Mouse (Mus musculus): ENCODE measurements around the gene Fxn. TPM values are rescaled to one million over a fixed set of nuclear protein-coding genes. Genes with fewer than 3 reads are reported as not detected.

The Fxn gene
- polyA plus RNA-seq, 1 experiment from 2014 or later: 37.0 TPM

GRCm38 (mm10) chr19:24214939-24215338 is 65.5 kb downstream of the Fxn start:
- H3K27me3 ChIP-seq (ENCODE audit: control insufficient read depth, insufficient read depth, low read length): no peaks in the 10 kb centered on the region
- no peak overlapping the region for H3K9ac ChIP-seq
- no peak overlapping the region for H3K4me3 ChIP-seq (replicated peaks; ENCODE audit: low read length)
- 92% methylated on average over 7 of the region's 7 CpGs for WGBS
- no peaks in the 10 kb centered on the region for H3K36me3 ChIP-seq (replicated peaks; ENCODE audit: control insufficient read depth, insufficient read depth)
- no peaks in the 10 kb centered on the region for H3K9me3 ChIP-seq (ENCODE audit: control insufficient read depth, low read length)
- no peak overlapping the region for H3K27ac ChIP-seq
- DNase-seq (ENCODE audit: low spot score) (no peak), ATAC-seq (ENCODE audit: low FRiP score) (no peak)
- no peak overlapping the region for H3K4me2 ChIP-seq (replicated peaks)
- H3K4me1 ChIP-seq (replicated peaks; ENCODE audit: control insufficient read depth, insufficient read depth, low read length): no peaks in the 10 kb centered on the region

DNA sequence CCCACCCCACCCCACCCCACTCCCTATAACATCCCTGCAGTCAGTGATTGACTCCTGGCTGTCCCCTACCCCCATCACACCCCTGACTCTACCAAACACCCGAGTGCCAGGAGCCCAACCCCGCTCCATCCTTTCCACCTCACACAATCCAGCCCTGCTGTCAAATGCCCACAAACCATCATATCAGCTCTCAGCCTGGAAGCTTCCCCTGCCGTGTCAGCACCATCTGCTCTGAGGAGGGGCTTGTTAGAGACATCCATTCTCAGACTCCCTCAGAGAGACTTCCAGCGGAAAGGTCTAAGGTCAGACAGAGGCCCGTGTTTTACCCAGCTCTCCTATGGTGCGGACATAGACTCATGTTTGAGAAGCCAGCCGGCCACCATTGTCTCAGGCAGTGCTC is 67.1 kb downstream of the Fxn start:
- Histone ChIP-seq H3K4me3 (replicated peaks; ENCODE audit: low read length) (no peak overlapping the region), H3K27ac (no peak overlapping the region), H3K27me3 (ENCODE audit: control insufficient read depth, insufficient read depth, low read length) (no peaks in the 10 kb centered on the region), H3K36me3 (replicated peaks; ENCODE audit: control insufficient read depth, insufficient read depth) (no peaks in the 10 kb centered on the region), H3K9me3 (ENCODE audit: control insufficient read depth, low read length) (no peaks in the 10 kb centered on the region), H3K4me2 (replicated peaks) (no peak overlapping the region), H3K4me1 (replicated peaks; ENCODE audit: control insufficient read depth, insufficient read depth, low read length) (no peaks in the 10 kb centered on the region), H3K9ac (no peak overlapping the region)
- 0 out of 2 replicates have a peak, but pooled peaks have one; percentile 17 for ATAC-seq (ENCODE audit: low FRiP score)
- WGBS: 38% methylated on average over 7 of the region's 7 CpGs
- no peak for DNase-seq (ENCODE audit: low spot score)

DNA sequence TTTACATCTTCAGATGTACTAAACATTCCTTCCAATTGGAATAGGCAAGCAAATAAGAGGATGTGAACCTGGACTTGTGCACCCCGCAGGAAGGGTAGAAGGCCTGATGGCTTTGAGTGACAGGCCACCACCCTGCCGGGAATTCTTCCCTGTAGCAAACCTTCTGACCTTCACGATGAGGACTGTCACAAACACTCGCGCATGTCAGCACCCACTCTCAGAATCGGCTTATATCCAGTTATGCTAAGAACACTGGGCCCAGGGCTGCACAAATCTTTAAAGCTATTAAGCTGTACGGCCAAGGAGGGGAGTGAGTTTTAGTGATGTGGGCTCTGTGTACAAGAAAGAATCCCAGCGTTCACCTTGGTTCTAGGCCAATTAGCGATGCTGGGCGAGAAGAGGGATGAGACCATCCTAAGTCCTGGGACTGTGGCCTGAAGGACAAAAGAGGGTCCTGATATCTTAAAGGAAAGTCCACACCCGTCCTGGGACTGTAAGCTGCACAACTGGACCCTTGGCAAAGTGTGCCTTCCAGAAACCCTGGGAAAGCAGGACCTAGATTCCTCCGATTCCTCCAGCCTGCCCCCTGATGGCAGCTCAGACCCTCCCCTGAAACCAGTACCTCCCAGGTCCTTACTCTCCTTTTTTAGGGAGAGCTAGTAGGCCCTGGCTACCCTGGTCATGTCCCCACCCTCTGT is 67.7 kb downstream of the Fxn start:
- Histone ChIP-seq H3K4me1 (replicated peaks; ENCODE audit: control insufficient read depth, insufficient read depth, low read length) (no peaks in the 10 kb centered on the region), H3K9ac (no peak overlapping the region), H3K27ac (no peak overlapping the region), H3K4me3 (replicated peaks; ENCODE audit: low read length) (no peak overlapping the region), H3K36me3 (replicated peaks; ENCODE audit: control insufficient read depth, insufficient read depth) (no peaks in the 10 kb centered on the region), H3K9me3 (ENCODE audit: control insufficient read depth, low read length) (no peaks in the 10 kb centered on the region), H3K27me3 (ENCODE audit: control insufficient read depth, insufficient read depth, low read length) (no peaks in the 10 kb centered on the region), H3K4me2 (replicated peaks) (no peak overlapping the region)
- 80% methylated on average over 12 of the region's 12 CpGs for WGBS
- DNase-seq (ENCODE audit: low spot score) (no peak), ATAC-seq (ENCODE audit: low FRiP score) (no peak)

Other genes with a start within 250 kb of the Fxn start
- 2.7 and 2.8 TPM in 2 replicates for gene Fam189a2, start 249.6 kb downstream of the Fxn start, polyA plus RNA-seq (2014; fragmentation: Nextera tagmentation; extraction: Ambion mirVana)
- 12.6 and 13.5 TPM in 2 replicates for gene Tjp2, start 55.6 kb downstream of the Fxn start, polyA plus RNA-seq (2014; fragmentation: Nextera tagmentation; extraction: Ambion mirVana)
- gene Fam122a, start 196.8 kb upstream of the Fxn start, polyA plus RNA-seq (2014; fragmentation: Nextera tagmentation; extraction: Ambion mirVana): 56.0 and 61.1 TPM in 2 replicates